Mouse (Mus musculus) spleen, adult 2 months (tissue): ENCODE results near the gene Mroh7.

ENCODE experiments used
- CTCF ChIP-seq: fragments of 200-500 bp; IDR thresholded peaks from 2 replicates; pipeline ENCODE4 v1.5.1; 2011; ENCODE audit warnings: mild to moderate bottlenecking, inconsistent platforms; ENCODE audit not compliant: insufficient read depth, insufficient read length, insufficient replicate concordance; ENCODE audit errors: extremely low read depth
- POLR2A ChIP-seq: fragments of 200-500 bp; IDR thresholded peaks from 2 replicates; pipeline ENCODE4 v1.6.1; 2011; ENCODE audit warnings: low read depth, low read length, inconsistent platforms

GRCm38 (mm10) chr4:106693841-106694430 is 36.8 kb downstream of the Mroh7 start:
- TF ChIP-seq CTCF (no peak), POLR2A (no peak)
